Mouse (Mus musculus) hindbrain, embryonic 16.5 days (tissue): ENCODE results near the gene Bmper. TPM values are rescaled to one million over a fixed set of nuclear protein-coding genes. Genes with fewer than 3 reads are reported as not detected.
A peak's percentile ranks its signal among the peaks of the same experiment; 100 is the strongest.

ENCODE experiments used
- ATAC-seq: fragments of 200-750 bp; cut with Nextera tagmentation; 2 replicates; pipeline ENCODE4 v1.8.0; 2017; ENCODE audit warnings: moderate TSS enrichment, moderate library complexity
- H3K27ac ChIP-seq: fragments of 300-500 bp; sonication (generic); 2 replicates; pipeline ENCODE4 v1.5.1; 2014; ENCODE audit warnings: low read depth, mild to moderate bottlenecking, control low read depth, low read length, moderate library complexity
- H3K27me3 ChIP-seq: fragments of 300-500 bp; sonication (generic); replicated peaks from 2 replicates; pipeline ENCODE4 v1.6.1; 2014; ENCODE audit warnings: low read length; ENCODE audit not compliant: control insufficient read depth, insufficient read depth
- H3K36me3 ChIP-seq: fragments of 300-500 bp; sonication (generic); 2 replicates; pipeline ENCODE4 v1.6.1; 2014; ENCODE audit warnings: mild to moderate bottlenecking, low read length, moderate library complexity, mixed read lengths; ENCODE audit not compliant: control insufficient read depth, insufficient read depth
- H3K4me1 ChIP-seq: fragments of 300-500 bp; sonication (generic); 2 replicates; pipeline ENCODE4 v1.6.1; 2014; ENCODE audit warnings: low read depth, low read length; ENCODE audit not compliant: control insufficient read depth, insufficient read depth
- H3K4me2 ChIP-seq: fragments of 300-500 bp; sonication (generic); 2 replicates; pipeline ENCODE4 v1.6.1; 2014; ENCODE audit warnings: mild to moderate bottlenecking, low read length, control low read depth, moderate library complexity
- H3K4me3 ChIP-seq: fragments of 300-500 bp; sonication (generic); 2 replicates; pipeline ENCODE4 v1.5.1; 2014; ENCODE audit warnings: mild to moderate bottlenecking, low read length, control low read depth, moderate library complexity
- H3K9ac ChIP-seq: fragments of 300-500 bp; sonication (generic); 2 replicates; pipeline ENCODE4 v1.6.1; 2014; ENCODE audit warnings: low read depth, mild to moderate bottlenecking, control low read depth, low read length, moderate library complexity
- H3K9me3 ChIP-seq: fragments of 300-500 bp; sonication (generic); 2 replicates; pipeline ENCODE4 v1.6.1; 2014; ENCODE audit warnings: mild to moderate bottlenecking, low read length, moderate library complexity; ENCODE audit not compliant: control insufficient read depth
- WGBS: fragments of 180-500 bp; shearing (Covaris S2); extraction: QIAGEN DNeasy Blood & Tissue Kit; methylation state at CpG from one replicate; pipeline ENCODE4 v1.1.7; 2014; 5-methylcytosine and 5-hydroxymethylcytosine counted together
- polyA plus RNA-seq: library from polyadenylated mRNA; unstranded; fragments of >200 nt; fragmentation: Nextera tagmentation; extraction: Ambion mirVana; gene quantifications from 2 replicates; pipeline ENCODE4 v1.2.1, GENCODE M21; 2015

Bmper gene
- polyA plus RNA-seq, 1 experiment from 2014 or later: 8.7 TPM

DNA sequence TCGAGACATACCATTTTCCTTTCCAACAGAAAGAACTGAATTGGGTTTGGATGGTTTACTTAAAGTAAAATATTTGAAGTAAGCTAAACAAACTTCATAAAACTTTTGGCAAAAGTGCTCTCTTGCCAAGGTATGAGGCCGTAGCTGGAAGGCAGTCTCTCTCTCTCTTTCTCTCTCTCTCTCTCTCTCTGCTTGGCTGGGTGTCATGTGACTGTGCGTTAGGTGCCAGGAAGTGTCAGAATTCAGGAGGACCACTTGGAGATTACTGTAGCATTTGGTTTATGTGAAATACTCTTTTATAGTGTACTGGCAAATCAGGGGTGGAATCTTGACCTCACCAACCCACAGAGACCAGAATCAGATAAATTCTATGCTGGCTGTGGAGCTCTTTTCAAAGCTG is 162.0 kb downstream of the Bmper start:
- no peaks in the 10 kb centered on the region for H3K27me3 ChIP-seq
- no peak overlapping the region for H3K4me3 ChIP-seq
- H3K4me2 ChIP-seq: no peak overlapping the region
- no peak overlapping the region for H3K9ac ChIP-seq
- no peak overlapping the region for H3K27ac ChIP-seq
- no peaks in the 10 kb centered on the region for H3K9me3 ChIP-seq
- 73% methylated on average over 3 of the region's 3 CpGs for WGBS
- no peaks in the 10 kb centered on the region for H3K4me1 ChIP-seq
- ATAC-seq: no peak
- H3K36me3 ChIP-seq: no peaks in the 10 kb centered on the region

DNA sequence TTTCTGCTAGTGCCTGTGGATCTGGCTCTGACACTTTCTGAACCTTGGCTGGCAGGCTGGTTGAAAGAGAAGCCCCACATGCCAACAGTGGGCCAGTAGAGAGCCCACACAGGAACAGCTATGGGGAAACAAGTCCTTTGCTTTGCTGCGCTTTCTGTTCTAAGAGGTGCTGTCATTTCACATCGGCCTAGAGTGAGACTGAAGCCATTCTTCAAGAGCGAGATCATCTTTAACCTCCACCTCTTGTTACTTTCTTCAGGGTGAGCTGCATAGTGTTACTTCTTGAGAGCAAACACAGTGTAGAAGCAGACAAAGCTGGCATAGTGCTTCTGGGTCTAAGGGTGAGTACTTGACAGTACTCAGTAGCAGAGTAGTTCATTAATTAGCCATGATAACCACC is 163.3 kb downstream of the Bmper start:
- no peak for ATAC-seq
- 70% methylated on average over 3 of the region's 3 CpGs for WGBS
- H3K4me1 ChIP-seq: no peaks in the 10 kb centered on the region

DNA sequence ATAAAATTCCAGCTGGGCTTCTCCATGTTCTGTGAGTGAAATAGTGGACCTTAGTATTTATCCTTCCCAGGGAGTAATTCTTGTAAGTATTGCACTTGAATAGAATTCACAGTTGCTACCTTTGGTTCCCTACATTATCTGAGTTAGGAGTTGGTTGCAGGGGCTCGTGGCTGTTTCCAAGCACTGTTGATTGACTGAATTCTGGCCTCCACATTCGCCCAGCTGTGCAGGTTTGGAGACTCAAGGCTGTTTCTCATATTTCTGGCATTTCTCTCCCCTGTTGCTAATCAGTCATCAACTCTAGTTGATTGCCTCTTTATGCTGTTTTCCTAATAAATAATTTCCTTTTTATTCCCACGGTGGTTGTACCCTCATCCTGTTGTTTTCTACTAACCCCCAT is 167.2 kb downstream of the Bmper start:
- no peaks in the 10 kb centered on the region for H3K4me1 ChIP-seq
- no peaks in the 10 kb centered on the region for H3K27me3 ChIP-seq
- no peak overlapping the region for H3K4me2 ChIP-seq
- no peaks in the 10 kb centered on the region for H3K9me3 ChIP-seq
- H3K36me3 ChIP-seq: no peaks in the 10 kb centered on the region
- no peak overlapping the region for H3K4me3 ChIP-seq
- no peak overlapping the region for H3K9ac ChIP-seq
- no peak for ATAC-seq
- H3K27ac ChIP-seq: no peak overlapping the region
- 71% methylated on average over 3 of the region's 3 CpGs for WGBS

More for the DNA sequence above, 163.3 kb downstream of the Bmper start:
- no peaks in the 10 kb centered on the region for H3K36me3 ChIP-seq
- no peak overlapping the region for H3K4me3 ChIP-seq
- no peaks in the 10 kb centered on the region for H3K27me3 ChIP-seq
- no peak overlapping the region for H3K9ac ChIP-seq
- H3K4me2 ChIP-seq: no peak overlapping the region
- H3K9me3 ChIP-seq: no peaks in the 10 kb centered on the region
- H3K27ac ChIP-seq: no peak overlapping the region

DNA sequence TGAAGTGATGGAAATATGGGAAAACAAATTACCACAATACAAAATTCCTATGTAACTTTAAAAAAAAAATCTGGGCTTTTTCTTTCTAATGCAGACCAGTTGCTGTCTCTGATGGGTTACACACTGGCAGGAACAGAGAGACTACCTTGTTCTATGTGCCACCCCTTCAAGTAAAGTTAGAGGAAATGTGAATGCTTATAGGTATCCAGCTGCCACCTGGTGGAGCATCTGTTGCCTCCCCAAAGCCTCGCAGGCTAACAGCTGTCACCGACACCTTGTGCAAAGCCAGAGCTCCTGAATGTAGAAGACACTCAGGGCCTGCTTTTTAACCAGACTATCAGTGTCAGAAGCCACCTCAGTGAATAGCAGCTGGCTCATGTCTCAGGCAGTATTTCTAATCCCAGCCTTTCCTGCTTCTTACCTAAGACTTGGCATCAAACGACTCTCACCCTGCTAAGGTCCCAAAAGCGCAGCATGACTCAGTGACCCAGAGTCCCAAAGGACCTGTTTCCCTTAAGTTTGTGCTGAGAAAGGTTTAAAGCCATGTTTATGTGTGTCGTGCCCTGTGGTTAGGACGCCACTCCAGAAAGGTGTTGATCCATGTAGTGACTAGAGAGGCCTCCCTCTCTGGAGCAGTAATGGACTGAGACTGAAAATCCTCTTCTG is 171.9 kb downstream of the Bmper start:
- no peaks in the 10 kb centered on the region for H3K27me3 ChIP-seq
- H3K36me3 ChIP-seq: no peaks in the 10 kb centered on the region
- H3K27ac ChIP-seq: no peak overlapping the region
- no peaks in the 10 kb centered on the region for H3K9me3 ChIP-seq
- WGBS: 81% methylated on average over 6 of the region's 6 CpGs
- no peak for ATAC-seq
- no peak overlapping the region for H3K4me3 ChIP-seq
- no peak overlapping the region for H3K9ac ChIP-seq
- H3K4me1 ChIP-seq: no peaks in the 10 kb centered on the region
- no peak overlapping the region for H3K4me2 ChIP-seq

DNA sequence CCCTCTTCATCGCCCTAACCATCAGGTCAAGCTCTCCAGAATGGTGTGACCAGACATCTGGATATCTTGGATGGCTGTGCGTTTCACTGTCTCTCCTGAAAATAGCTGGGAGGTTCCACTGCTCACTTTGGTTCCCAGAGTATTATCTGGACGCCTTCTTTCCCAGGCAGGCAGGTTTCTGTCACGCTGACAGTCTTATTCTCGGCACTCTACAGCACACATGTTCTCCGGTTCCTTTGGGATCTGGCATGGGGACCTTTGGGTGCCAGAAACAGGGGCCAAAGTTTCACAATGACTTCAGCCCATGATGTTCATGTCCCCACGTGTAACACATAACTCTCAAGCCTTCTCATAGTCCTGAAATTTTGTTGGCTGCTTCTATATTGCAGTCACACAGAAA is 173.3 kb downstream of the Bmper start:
- H3K27me3 ChIP-seq: no peaks in the 10 kb centered on the region
- H3K36me3 ChIP-seq: no peaks in the 10 kb centered on the region
- H3K4me1 ChIP-seq: no peaks in the 10 kb centered on the region
- H3K4me3 ChIP-seq: no peak overlapping the region
- H3K9me3 ChIP-seq: no peaks in the 10 kb centered on the region
- ATAC-seq: no peak
- H3K4me2 ChIP-seq: no peak overlapping the region
- no peak overlapping the region for H3K9ac ChIP-seq
- no peak overlapping the region for H3K27ac ChIP-seq
- 86% methylated on average over 7 of the region's 7 CpGs for WGBS

DNA sequence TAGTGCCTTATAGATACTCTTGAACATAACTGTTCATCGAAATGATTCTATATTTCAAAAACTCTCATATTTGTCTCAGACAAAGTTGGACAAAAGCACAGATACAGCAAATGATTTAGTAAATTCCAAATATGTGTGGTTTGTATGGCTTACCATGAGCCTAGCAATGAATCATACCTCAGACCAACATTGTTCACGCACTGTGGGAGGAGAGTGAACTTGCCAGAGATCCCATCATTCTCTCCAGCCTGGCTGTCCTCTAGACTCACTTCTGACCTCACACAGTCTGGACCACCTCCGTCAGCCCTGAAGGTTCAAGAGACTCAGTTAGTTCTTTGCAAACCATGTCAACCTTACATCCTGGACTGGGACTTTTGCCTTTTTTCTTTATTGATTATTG is 175.0 kb downstream of the Bmper start:
- Histone ChIP-seq H3K4me1 (no peaks in the 10 kb centered on the region), H3K27me3 (no peaks in the 10 kb centered on the region), H3K4me3 (no peak overlapping the region), H3K4me2 (no peak overlapping the region), H3K9me3 (no peaks in the 10 kb centered on the region), H3K27ac (no peak overlapping the region), H3K36me3 (no peaks in the 10 kb centered on the region), H3K9ac (no peak overlapping the region)
- ATAC-seq: no peak
- WGBS: 90% methylated on average over 3 of the region's 3 CpGs

DNA sequence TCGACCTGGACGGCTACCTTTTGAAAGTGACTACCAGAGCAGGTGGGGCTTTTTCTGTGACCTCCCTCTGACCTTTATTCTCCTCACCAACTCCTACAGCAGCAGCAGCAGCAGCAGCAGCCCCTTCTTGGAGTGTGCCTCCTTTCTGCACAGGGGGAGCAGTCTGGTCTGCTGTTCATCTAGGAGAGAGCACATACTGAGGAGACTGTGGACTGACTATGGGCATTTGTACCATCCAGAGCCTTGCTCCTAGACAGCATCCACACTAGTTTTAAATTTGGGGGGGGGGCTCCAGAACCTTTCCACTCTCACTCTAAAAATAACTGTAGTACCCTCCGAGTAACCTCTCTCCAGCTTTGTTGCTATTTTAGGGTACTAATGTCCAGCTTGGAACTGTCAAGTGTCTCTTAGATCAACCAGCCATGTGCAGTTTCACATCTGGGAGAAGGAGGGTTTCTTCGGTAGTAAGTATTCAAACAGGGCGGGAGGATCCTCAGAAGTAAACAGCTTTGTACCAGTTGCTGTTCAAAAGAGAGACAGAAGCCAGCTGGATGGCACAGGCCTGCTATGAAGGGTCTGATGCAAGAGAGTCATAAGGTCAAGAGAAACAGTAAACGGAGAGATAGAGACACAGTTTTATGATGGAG is 176.9 kb downstream of the Bmper start:
- Histone ChIP-seq H3K9ac (no peak overlapping the region), H3K9me3 (no peaks in the 10 kb centered on the region), H3K36me3 (no peaks in the 10 kb centered on the region), H3K27ac (no peak overlapping the region), H3K4me1 (no peaks in the 10 kb centered on the region), H3K4me2 (no peak overlapping the region), H3K27me3 (no peaks in the 10 kb centered on the region), H3K4me3 (no peak overlapping the region)
- no peak for ATAC-seq
- 79% methylated on average over 6 of the region's 6 CpGs for WGBS

DNA sequence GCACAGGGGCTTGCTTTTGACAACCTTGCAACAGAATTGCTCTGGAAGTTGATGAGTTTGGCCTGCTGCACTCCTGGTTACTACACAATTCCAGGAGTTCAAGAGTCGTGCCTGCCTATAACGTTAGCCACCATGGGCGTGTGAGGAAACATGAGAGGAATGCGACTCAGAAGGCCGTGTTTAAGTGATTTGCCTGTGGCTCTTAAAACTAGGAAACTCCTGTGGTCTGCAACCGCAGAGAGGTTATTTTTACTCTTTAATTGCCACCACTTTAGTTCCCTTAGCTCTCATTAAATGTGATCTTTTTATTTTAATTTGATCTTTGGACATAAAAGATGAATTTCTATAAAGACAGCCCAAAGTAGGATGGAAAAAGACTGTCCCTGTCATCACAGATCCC is 184.5 kb downstream of the Bmper start:
- H3K9ac ChIP-seq: no peak overlapping the region
- no peak for ATAC-seq
- H3K27me3 ChIP-seq: no peaks in the 10 kb centered on the region

DNA sequence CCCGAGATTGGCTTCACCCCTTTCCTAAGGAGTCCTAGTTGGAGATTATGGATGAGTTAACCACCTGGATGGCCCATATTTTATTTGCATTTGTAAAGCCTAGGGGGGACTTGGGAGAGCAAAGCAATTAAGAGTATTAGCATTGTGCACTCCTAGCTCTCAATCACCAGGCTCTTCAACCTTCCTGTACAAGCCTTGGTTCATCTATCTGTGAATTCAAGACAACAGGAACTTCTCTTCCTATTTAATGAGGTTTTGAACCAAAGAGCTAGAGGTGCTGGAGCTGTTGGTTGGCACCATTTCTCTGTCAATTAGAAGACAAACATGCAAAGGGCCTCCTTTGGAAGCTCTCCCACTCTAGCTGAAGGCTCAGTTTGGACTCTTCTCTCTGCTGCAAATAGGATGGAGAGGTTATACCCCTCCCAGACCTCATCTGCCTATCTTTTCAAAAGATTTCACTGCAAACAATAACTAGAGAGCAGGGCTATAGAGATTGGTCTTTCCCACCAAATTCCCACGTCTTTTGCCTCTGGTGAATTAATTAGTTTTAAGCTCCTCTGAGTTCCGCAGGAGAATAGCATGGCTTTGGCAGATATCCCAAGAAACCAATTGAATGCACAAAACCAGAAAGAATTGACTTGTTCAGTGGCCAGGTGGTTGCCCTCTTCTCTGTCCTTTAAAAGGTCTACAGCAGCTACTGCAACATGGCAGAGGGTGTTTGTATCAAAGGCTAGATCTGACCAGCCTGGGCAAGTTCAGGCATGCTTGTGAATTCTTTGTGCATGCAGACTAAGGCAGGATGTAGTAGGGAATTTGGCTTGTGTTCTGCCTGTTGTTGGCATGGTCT is 185.3 kb downstream of the Bmper start:
- Histone ChIP-seq H3K4me3 (no peak overlapping the region), H3K36me3 (no peaks in the 10 kb centered on the region; the same call in 1 of the 2 replicates), H3K27ac (no peak overlapping the region), H3K27me3 (no peaks in the 10 kb centered on the region), H3K9ac (no peak overlapping the region), H3K9me3 (no peaks in the 10 kb centered on the region), H3K4me1 (no peaks in the 10 kb centered on the region), H3K4me2 (no peak overlapping the region)
- WGBS: 59% methylated on average over 3 of the region's 3 CpGs
- ATAC-seq: peak; percentile 75

More for the DNA sequence above, 184.5 kb downstream of the Bmper start:
- no peaks in the 10 kb centered on the region; the same call in 1 of the 2 replicates for H3K36me3 ChIP-seq
- H3K9me3 ChIP-seq: no peaks in the 10 kb centered on the region
- 79% methylated on average over 6 of the region's 6 CpGs for WGBS
- no peaks in the 10 kb centered on the region for H3K4me1 ChIP-seq
- H3K4me3 ChIP-seq: no peak overlapping the region
- no peak overlapping the region for H3K27ac ChIP-seq
- H3K4me2 ChIP-seq: no peak overlapping the region
